Mouse (Mus musculus) gastrocnemius, postnatal 36 days (tissue): Measurements from ENCODE around the gene Mllt10. TPM values are rescaled to one million over a fixed set of nuclear protein-coding genes. Genes with fewer than 3 reads are reported as not detected.

Experiments used
- DNase-seq, 2 experiments: peaks; one replicate each; pipeline ENCODE4 v3.0.0; 2022
- intact Hi-C: fragments of 180-260 bp; cut with DNase I; formaldehyde crosslinking; loops from one replicate; pipeline ENCODE4 v1.15.1; 2025
- total RNA-seq, 2 experiments: library from RNA; stranded (reverse); gene quantifications; 2 replicates each; pipeline ENCODE4 v1.2.3; 2021

Gene Mllt10
- total RNA-seq, 2 experiments from 2014 or later: 15.6 to 21.9 TPM

DNA sequence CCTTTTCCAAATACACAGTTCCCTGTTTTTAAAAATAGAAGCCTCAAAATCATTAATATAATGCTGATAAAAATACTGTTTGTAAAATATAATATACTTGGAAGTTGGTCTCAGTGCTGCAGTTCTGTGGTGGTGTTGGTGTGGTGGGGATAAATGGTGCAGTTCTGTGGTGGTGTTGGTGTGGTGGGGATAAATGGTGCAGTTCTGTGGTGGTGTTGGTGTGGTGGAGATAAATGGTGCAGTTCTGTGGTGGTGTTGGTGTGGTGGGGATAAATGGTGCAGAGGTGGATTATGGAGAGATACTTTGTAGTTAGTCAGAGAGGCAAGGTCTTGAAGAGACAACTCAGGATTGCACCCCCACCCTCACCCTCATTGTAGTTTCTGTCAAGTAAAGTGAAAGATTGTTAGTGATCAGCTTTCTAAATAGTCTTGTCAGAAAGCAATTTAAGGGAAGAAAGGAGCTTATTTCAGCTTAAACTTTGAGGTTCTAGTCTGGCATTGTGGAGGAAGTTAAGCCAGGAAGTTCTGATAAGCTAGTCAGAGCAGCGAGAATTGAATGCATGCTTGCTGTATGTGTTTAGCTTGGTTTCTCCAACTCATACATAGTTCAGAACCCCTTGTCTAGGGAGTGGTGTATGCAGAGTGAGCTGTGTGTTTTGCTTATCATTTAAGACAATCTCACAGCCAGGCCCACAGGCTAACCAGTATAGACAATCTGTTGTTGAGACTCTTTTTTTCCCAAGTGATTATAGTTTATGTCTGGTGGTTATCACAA is 114.3 kb downstream of the Mllt10 start:
- intact Hi-C loops: no loop called here
- no peak for DNase-seq

DNA sequence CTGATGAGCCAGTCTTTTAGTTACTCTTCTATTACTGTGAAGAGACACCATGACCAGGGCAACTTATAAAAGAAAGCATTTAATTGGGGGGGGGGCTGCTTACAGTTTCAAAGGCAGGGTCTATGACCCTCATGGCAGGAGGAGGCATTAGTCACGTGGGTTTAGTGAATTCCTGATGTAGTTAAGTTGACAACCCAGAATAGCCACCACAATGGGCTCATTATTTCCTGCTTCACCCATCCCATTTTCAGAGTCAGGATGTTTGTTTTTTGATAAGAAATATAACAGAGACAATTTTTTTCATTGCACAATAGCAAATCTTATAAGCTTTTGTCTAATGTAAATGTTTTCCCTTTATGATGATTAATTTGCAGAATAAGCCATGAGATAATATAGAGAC is 120.2 kb downstream of the Mllt10 start:
- intact Hi-C loops: no loop called here
- DNase-seq: no peak

DNA sequence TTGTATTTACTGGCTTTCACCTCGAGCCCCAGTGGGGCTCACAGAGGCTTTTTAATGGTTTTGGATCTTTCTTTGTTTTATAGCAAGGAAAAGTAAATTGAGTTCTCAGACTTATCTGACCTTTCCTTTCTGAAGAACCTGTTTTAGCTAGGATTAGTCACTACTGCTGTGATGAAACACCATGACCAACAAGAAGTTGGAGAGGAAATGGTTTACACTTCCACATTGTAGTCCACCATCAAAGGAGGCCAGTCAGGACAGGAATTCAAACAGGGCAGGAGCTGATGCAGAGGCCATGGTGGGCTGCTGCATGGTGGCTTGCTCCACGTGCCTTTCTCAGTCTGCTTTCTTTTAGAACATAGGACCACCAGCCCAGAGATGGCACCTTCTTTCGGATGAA is 121.2 kb downstream of the Mllt10 start:
- DNase-seq: no peak
- intact Hi-C loops: no loop called here

DNA sequence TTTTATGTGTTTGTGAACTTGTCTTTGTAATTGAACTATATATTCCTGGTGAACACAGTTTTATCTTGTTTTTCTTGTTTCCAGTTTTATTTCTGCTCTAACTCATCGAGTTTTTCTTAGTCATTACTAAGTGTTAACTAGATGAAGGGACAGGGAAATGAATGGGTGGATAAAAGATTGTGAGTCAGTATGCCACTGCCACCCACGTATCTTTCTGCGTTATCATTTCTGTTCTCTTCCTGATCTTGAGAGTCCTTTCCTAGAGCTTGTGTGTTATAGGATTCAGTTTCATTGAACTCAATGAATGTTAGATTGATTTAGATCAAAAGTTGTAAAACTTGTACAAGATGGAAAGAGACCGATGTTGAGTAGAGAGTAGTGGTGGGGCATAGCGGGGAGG is 125.3 kb downstream of the Mllt10 start:
- DNase-seq: no peak
- intact Hi-C loops: no loop called here

DNA sequence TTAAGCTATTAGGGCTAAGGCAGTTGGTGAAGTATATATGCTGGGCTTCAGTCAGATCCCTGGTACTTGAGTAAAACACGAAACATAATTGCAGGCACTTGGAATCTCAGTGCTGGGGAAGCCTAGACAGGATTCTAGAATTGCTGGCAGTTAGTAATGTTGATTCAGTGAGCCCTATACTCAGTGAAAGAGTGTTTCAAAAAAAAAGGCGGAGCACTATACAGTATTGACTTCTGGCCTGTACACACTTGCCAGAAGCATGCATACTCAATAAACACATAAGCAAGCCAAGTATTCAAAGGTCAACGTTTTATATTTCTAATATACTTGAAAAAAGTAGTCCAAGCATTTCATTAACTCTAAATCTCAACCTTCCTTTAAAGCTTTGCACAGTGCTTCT is 126.6 kb downstream of the Mllt10 start:
- intact Hi-C loops: no loop called here
- no peak for DNase-seq

DNA sequence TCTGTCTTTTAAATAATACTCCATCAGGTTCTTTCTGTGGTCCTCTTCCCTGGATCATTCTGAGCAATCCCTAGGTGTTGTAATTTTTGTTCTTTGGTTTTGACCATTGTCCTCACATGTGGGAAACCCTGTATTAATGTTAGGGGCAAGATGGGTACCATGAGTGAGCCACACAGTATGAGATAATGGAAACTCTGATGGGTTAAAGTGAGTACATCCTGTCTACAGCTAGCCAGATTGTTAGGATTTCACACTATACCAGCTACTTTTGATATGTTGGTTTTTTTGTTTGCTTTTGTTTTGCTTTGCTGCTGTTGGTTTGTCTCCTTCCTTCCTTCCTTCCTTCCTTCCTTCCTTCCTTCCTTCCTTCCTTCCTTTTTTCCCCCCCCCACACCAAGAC is 128.0 kb downstream of the Mllt10 start:
- DNase-seq: no peak

DNA sequence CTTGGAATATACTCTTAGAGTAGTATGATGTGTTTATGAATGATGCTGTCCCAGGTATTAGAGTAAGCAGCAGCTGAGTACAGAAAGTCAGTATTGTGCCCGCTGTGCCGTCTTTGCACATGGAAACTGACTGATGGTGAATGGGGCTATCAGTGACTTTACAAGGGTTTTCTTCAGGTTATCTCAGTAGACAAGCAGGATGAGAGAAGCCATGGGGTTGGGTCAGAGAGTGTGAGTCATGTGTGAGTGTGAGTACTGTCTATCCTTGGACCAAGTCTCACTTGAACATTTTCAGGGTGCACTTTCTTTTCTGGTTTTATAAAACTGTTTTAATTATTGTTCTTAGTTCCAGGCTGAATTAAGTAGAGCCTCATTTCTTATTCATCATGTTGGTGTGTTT is 133.3 kb downstream of the Mllt10 start:
- DNase-seq: no peak
- intact Hi-C loops: no loop called here

More for the DNA sequence above, 128.0 kb downstream of the Mllt10 start:
- intact Hi-C loops: no loop called here

DNA sequence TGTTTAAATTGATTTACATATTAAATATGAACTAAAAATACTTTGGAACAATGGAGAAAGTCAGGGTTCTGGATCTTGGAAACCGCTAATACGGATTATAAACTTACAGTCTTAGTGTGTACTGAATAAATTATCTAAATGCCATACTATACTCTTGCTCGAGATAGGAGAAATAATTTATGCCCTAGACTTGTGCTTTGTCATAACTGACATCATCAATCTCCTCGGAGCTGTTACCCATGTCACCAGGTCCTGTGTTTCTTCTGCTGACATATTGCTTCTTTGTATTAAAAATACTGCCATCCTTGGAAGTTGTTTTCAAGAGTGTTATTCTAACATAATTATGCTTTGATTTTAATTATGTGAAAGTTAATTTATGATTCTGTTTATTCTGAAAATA is 140.2 kb downstream of the Mllt10 start:
- intact Hi-C loops: no loop called here
- no peak for DNase-seq

DNA sequence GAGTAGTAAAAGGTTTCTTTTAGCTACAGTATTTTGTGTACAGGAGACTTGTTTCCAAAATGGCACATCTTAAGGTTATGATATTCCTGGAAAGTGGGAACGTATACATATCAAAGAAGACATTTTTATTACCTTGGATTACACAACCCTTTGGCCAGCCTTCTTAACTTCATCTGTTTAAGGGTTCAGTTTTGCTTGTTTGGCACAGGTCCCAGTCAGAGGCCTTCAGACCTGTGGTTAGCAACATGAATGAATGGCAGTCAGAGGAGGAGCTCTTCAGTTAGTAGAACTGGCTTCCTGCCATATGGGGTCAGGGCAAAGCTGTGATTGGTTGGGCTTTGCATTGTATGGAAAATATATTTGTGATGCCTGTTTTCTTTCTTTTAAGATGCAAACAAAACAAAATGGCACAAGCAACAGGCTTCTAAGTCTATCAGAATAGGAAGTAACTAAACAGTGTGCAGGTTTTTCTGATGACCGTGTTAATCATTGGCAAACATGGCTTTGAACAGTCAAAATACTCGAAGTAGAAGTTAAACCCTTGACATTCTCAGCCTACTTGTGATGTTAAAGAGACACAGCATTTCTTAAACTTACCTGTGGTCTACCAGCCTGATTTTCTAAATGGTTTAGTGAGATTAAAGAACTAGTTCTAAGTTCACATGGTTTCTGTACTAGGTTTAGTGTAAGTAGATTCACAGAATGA is 140.8 kb downstream of the Mllt10 start:
- intact Hi-C loops: no loop called here

DNA sequence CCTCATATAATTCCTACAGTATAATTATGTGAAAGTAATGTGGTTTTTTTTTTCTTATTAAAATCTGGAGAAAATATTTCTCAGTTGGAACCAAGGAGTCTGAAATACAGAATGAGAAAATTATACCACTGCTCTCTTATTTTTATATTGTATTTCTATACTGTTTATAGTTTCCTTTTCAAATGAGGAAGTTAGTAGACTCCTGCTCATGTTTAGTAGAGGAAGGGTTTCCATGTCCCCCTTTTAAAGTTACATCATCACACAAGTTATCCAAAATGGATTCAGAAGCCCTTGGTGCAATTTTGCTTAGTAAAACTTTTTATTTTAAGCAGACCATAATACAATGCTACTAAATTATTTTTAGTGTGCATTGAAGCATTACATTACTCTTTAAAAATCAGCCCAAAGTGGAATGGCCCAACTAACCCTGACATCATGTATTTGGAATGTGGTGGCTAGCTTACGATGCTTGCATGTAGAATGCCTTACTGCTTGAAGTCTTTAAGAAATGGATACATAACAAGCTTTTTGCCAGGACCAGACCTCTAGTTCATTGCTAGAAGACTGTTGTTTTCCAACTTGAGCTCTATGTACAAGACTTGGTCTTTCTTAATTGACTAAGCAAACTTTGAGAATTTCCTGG is 146.9 kb downstream of the Mllt10 start:
- intact Hi-C loops: no loop called here
- DNase-seq: no peak

More for the DNA sequence above, 140.8 kb downstream of the Mllt10 start:
- no peak for DNase-seq

DNA sequence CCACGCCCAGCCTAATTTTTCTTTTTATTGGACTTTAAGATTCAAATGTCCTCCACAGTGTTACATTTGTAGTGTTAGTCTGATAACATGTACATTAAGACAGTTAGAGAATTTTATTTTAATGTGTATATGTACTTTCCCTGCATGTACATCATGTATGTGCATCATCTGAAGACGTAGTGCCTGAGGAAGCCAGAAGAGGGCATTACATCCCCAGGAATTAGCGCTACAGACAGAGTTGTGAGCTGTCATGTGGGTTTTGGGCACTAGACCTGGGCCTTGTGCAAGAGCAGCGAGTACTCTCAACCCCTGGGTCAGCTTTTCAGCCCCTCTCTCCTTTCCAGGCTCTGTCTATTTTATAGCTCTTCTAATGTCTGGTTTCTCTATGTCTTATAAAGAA is 147.9 kb downstream of the Mllt10 start:
- no peak for DNase-seq
- intact Hi-C loops: no loop called here

DNA sequence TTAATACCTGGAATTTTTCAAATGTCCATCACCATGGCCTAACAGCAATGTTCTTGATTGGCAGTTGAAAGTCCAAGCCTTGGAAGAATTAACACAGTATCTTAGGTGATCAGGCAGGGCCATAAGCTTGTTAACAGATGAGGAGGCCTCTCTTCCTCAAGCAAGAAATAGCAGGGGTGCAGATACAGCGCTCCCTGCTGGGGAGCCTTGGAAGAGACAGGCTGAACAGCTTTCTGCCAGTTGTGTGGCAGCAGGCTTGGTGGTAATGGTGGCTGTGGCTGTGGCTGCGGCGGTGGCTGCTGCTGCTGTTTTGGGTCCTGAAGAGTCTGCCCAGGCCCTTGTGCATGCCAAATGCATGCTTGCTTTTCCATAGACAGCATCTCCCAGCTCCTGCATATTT is 150.1 kb downstream of the Mllt10 start:
- DNase-seq: peak; percentile 48 to 57
- intact Hi-C loops: loop anchor here (5.0 kb wide), 1 partner anchor 178 kb away; no protein-coding TSS in a partner anchor

DNA sequence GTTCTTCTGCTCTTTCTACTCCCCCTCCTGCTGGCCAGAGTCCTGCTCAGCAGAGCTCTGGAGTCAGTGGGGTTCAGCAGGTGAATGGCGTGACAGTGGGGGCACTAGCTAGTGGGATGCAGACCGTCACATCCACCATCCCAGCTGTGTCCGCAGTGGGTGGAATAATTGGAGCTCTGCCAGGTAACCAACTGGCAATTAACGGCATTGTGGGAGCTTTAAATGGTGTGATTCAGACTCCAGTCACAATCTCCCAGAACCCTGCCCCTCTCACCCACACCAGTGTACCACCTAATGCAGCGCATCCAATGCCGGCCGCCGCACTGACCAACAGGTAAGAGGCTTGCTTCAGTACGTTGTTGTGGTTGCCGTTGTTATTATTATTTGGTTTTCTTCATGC is 151.8 kb downstream of the Mllt10 start:
- no peak for DNase-seq
- intact Hi-C loops: loop anchor here (5.0 kb wide), 1 partner anchor 180 kb away; no protein-coding TSS in a partner anchor

DNA sequence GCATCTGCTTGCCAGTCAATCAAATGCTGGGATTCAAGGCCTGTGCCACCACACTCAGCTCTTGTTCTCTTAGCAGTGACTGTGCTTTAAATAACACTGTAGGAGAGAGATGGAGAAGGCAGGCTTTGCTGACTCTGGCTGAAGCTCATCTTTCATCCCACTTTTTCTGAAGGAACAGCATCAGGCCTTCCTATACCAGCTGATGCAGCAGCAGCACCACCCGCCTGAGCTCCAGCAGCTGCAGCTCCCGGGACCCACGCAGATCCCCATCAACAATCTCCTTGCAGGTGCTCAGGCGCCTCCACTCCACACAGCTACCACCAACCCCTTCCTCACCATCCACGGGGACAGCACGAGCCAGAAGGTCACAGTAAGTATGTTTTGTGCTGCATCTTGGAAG is 153.5 kb downstream of the Mllt10 start:
- intact Hi-C loops: loop anchor here (5.0 kb wide), 1 partner anchor 181 kb away; no protein-coding TSS in a partner anchor
- no peak for DNase-seq

DNA sequence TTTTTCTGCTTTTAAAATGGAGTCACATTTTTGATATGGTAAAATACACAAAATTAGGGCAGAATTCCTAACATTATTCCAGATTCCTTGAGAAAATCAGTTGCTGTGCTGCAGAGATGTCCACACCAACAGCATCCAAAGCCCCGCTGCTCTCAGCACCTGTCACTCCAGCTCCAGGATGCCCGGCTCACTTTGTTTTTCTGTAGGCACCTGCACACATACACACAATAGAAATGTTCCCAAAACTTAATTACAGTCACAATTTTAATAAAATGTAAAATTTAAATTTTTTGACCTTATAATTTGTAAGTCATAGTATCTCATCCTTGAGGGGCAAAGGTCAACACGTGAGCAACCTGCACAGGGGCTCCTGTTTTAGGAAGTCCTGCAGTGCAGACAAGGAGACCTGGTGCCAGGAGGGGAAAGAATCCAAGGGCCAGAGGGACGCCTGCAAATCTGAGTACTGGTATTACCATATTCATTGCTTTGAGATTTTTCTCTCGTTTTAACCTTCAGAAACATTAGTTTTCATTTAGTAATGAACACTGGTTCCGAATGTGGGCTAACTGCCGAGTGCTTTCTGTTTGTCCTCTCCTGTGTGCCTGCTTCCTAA is 154.3 kb downstream of the Mllt10 start:
- intact Hi-C loops: loop anchor here (5.0 kb wide), 1 partner anchor 182 kb away; no protein-coding TSS in a partner anchor
- no peak for DNase-seq

DNA sequence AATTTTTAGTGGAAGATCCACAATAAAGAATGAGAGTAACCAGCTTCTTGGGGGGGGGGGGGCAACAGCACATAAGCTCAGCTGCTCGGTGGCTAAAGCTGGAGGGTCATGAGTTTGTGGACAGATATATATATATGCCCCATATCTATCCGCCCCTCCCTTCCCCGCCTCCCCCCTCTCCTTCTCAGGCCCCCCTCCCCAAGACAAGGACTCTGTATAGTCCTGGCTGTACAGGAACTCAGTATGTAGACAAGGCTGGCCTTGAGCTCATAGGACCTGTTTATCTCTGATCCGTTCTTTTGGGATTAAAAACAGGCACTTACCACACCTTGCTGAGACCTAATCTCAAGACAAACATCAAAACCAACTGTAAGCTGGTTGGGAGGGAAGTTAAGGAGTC is 154.9 kb downstream of the Mllt10 start:
- intact Hi-C loops: loop anchor here (5.0 to 10.0 kb wide), 2 partner anchors 183 to 465 kb away; partner anchors contain the start of genes Bmi1 and Commd3
- DNase-seq: no peak

DNA sequence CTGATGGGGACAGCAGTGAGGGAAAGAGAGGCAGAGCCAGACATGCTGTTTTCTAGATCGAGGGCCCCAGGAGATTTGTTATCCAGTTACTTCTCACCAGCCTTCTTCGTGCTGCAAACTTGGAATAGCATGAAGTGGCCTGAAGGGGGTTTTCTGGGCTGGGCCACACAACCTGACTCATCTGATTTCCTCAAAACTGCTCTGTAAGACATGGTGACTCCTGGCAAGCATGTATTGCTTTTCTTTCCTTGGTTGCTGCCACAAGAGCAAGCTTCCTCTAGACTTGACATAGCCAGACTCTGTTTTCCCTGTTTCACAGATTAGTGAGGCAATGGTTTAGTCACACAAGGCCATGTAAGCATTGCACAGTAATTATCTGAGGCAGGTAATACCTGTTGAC is 159.0 kb downstream of the Mllt10 start:
- intact Hi-C loops: loop anchor here (10.0 kb wide), 1 partner anchor 461 kb away; the partner anchor contains the start of genes Bmi1 and Commd3
- no peak for DNase-seq

DNA sequence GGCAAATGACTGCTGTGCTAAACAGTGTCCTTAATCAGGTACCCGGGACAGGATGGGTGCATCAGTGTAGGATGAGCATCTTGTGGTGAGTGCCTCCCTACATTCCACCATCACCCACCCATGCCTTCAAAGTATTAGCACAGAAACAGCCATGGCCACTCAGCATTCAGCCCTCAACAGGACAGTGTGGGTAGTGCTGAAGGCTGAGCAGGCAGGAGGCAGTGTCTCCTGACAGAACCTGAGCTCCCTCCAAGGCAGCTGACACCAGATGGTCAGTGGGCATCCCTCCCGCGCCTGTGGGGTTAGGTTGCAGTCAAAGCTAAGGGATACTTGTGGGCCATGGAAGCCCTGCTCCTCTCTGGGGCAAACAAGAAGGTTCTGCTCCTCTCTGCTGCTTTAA is 162.8 kb downstream of the Mllt10 start:
- DNase-seq: peak; percentile 43 to 68
- intact Hi-C loops: loop anchor here (10.0 kb wide), 1 partner anchor 457 kb away; the partner anchor contains the start of genes Bmi1 and Commd3

DNA sequence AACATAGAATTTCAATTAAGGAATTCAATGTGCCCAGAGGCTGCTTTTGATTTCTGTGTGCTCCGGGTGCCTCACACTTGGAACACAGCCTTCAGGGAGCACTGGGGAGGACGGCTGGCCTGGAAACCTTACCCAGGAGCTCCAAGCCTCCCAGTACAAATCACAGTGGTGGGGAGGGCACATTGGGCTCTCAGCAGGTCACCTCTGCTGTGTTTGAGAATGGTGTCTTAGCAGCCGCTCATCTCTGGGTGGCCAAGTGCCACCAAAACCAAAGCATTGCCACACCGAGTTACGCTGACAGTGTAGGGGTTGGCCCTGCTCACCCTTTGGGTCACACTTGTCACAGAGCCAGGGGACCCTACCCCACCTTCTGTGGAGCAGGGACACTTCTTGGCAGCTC is 163.5 kb downstream of the Mllt10 start:
- no peak for DNase-seq
- intact Hi-C loops: loop anchor here (10.0 kb wide), 1 partner anchor 456 kb away; the partner anchor contains the start of genes Bmi1 and Commd3

DNA sequence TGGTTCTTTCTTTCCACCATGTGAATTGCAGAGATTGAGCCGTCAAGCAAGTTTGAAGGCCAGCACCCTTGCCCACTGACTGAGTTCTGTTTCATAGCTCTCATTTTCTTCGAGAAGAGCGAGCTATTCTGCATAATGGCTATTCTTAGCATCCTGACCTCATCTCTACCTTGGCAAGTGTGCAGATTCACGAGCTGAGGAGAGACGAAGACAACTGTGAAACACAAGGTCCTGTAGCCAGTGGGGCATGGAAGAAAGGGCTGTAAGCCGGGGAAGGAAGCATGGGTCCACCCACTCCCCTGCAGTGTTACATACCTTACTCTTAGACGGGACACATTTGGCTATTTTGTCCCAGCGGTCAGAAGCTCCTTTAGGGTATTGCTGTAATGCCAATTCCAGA is 164.1 kb downstream of the Mllt10 start:
- DNase-seq: no peak
- intact Hi-C loops: loop anchor here (10.0 kb wide), 1 partner anchor 456 kb away; the partner anchor contains the start of genes Bmi1 and Commd3
